Mouse (Mus musculus) liver, adult (tissue): Measurements from ENCODE around the gene Boc.

Experiments used
- GATA4 ChIP-seq: IDR thresholded peaks from 2 replicates; pipeline ENCODE4 v1.6.1; 2014; ENCODE audit warnings: mild to moderate bottlenecking, low read length; ENCODE audit not compliant: insufficient replicate concordance

The Boc gene

DNA sequence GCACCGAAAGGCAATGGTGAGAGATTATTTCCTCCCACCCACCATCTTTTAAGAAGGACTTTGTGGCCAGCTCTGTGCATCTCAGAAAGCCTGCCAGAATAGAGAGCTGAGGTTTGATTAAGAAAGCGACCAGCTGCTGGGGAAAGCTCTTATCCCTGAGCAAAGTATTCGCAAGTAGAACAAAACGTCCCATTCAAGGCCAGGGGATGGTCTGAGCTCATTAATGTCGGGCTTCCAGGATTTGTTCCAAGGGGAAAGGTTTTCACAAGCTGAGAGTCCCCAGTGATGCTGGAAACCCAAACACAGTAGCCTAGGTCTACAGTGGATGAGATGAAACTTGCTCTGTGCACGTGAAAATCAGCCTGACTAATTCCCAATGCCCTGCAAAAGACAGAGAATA lies 64.8 kb downstream of the Boc start:
- TF ChIP-seq GATA4: no peak

DNA sequence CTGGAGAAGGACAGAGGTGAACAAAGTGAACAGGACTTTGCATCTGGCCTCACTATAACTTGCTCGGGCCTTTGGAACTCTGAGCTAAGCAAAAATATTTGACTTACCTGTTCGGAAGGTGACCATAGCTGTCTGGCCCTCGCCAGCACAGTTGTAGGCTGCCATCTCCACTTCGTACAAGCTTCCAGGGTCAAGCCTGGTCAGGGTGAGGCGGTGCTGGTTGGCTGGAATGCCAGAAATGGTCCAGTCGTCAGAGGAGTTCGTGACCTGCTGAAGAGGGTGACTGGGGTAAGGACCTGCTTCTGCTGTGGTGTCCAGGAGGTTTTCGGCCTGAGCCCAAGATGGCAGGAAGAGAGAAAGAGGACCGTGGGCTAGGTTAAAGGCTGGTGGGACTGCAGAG lies 66.0 kb downstream of the Boc start:
- no peak for TF ChIP-seq GATA4

DNA sequence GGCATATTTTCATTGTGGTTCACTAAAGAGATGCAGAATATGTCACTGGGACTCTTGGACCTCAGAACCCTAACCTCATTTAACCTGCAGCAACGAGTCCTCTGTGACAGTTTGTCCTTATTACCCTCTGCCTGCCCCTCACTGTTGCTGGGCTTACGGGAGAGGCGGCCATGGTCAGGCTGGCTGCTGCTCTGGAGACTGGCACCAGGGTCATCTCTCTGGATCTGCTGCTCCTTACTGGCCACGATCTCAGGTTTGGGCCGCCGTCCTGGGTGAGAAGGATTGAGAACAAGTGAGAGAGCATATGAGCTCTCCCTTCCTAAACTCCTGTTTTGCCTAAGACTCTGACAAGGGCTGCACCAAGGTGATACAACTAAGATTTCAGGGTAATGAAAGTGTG lies 66.5 kb downstream of the Boc start:
- no peak for TF ChIP-seq GATA4

DNA sequence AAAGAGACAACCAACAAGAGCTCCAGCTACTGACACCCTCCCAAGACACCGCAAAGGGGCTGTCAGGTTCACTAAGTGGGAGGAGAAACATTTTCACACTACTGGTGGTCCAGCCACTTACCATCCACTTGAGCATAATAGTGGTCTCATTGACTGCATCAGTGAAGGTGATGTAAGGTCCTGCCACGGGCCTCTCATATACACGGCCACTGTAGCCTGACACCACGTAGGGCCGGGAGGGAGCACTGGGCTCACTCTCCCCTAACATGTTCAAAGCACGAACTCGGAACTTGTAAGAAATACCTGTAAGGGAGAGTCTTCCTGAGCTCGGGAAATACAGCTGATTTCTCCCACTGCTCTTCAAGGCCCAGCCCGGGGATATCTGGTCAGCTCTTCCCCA lies 67.6 kb downstream of the Boc start:
- no peak for TF ChIP-seq GATA4

DNA sequence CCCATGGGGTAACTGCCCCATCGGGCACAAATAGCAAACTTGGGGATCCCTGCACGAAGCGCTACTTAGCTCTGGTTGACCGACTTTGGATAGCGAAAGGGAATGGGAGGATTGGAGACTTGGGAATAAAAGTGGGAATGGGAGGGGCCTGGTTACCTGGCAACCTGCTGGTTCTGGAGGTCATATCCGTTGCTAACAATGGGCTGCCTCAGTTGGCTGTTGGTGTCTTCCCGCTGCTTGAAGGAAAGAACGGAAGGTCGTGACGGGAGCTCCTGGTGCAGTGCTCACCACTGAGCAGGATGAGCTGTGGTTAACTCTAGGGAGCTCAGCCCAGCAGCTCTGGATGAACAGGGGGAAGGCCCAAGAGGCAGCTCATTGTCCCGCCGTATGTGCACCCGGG lies 71.5 kb downstream of the Boc start:
- TF ChIP-seq GATA4: no peak

DNA sequence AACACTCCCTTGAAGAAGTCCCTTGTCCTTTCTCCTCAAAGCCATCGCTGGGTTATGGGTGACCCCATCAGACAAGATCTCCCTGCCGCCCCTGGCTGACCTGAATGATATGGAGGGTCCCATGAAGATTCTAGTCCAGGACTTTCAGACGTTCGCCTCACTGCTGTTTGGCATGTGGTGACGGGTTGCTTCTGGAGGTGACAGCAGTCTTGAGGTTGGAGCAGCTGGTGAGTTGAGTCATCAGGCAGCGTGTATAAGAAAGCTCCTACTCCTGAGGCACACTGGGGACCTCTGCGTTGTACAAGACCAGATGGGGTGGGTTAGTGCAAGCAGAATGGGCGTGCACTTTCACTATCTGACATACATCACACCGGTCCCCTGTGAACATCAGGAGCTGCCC lies 72.1 kb downstream of the Boc start:
- no peak for TF ChIP-seq GATA4

DNA sequence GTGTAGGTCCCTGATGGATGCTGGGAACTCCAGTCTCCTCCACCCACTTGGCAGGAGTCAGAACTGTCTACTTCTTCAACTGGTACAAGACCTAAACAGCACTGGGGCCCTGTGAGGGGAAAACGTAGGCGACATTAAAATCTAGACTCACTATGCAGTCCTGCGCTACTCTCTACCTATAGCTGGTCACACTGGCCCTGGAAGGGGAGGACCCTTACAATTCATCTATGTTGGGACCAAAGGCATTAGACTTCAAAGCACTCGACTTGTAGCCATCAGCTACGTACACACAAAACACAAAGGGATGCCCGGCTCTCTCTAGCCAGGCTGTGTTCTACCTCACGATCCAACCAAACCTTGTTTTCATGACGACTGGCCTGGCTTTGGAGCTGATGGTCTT lies 73.0 kb downstream of the Boc start:
- TF ChIP-seq GATA4: no peak

DNA sequence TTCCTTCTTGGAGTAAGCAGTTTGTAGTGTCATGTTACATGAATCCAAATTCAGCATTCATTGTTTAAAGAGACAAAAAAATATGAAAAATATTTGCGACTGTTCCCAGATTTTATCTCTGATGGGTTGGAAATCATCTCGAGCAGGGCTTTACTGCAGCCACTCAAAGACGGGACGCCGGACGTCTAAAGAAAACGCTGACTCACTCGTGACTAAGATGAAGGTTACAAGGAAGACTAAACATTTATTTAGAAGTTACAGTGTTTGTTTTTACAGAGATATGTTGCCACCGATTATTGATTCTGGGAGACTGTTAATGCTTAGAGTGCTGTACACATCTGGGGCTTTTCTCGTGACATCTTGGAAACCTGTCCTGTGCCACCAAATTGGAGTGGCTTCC lies 73.9 kb downstream of the Boc start:
- TF ChIP-seq GATA4: no peak

DNA sequence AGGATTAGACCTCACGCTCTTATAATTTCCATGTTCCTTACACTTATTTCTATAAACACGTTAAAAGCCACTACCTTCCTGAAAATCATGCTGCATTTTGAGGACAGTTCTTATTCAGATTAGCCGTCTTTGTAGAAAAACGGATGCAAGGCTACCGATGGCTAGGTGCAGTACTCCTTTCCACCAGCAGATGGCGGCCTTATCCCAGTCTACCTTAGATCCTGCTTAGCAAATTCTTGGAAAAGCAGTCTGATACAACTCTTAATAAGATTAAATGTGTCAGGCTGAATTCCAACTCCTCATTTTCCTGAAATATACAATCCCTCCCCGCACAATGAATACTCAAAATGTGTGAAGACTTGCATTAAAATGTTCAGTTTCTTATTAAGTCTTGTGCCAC lies 74.6 kb downstream of the Boc start:
- no peak for TF ChIP-seq GATA4

DNA sequence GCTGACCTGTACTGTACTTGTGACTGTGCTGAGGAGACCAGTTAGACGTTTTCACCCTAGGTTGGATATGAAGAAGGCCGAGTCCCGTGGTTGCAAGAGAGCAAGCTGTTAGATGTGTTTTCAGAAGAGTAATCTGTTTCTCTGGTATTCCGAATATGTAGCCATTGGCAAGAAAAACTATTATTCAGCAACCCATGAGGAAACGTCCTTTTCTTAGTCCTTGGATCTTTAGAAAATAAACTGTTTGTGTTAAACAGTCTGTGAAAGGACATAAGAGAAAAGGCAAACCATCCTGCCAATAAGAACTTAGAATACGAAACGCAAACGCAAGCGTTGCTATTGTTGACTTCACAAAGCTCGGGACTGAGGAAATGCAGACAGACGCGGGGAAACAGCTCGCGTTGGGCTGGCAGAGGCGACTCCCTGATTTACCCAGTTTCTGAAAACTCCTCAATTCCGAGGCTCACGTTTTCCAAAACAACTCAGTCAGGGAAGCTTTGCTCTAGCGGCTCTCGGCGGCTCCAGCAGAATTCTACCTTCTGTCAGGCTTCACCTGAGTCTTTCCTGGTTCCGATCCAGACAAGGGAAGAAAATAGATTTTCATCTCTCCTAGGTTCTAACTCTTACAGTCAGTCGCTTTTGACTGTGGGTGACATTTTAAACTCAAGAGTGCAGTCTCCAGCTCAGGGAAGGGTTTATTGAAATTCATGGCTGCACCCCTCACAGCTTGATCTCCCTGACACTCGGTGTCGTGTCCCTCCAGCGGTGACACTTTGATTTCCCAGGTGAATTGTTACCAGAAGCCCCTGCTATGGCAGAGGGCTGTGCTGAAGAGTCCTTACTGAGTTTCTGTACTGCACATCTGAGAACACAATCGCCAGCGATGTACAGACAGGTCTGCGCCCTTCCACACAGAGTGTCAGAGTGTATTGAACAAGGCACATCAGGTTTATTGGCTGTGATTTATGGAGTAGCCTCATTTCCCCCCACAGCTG lies 76.8 kb downstream of the Boc start:
- no peak for TF ChIP-seq GATA4

DNA sequence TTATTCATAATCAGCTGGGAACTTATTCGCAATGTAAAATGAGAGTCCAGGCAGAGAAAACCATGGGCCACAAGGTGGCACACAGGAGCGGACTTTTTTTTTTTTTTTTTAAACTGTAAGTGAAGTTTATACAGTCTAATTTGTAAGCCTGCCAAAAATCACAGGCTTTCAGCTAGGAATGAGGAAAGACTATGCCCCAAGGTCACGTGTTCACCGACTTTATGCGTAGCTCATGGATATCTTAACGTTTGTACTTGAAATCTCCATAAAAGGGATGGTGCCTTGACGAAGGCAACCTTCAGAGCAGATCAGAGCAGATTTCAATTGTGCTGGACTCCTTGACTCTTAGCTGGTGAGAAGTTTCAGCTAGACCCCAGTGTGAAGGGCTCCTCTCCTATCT lies 78.1 kb downstream of the Boc start:
- no peak for TF ChIP-seq GATA4

DNA sequence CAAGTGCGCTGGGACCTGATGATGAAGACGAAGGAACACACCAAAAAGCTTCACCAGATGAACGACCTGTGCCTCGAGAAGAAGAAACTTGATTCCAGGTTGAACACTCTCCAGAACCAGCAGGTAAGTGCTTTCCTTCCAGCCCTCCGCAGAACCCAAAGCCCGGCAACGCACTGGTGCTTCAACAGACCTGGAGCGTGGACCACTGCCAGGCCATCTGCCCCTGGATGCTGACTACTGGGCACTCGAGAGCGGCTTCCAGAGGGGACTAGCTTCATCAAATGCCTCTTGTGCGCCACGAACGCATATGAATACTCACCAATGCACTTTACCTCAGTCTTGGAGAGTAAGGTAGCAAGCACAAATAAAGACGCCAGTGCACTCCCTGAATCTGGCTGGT lies 78.8 kb downstream of the Boc start:
- TF ChIP-seq GATA4: no peak

DNA sequence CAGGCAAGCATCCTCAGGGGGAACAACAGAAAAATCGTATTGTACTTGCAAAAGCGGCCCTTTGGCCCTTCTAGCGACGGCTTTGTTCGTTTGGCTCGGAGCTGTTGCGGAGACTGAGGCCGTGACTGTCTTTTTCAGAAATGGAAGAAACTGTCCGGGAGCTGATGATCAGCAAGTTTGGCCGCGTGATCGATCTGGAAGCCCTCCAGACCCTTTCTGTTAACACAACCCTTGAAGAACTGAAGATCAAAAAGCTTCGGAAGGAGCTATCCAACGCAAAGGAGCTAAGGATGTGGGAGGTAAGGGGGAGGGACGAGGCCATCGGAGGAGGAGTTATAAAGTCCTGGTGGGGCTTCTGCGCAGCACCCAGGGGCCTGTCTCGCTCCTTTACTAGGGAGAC lies 79.9 kb downstream of the Boc start:
- TF ChIP-seq GATA4: no peak

DNA sequence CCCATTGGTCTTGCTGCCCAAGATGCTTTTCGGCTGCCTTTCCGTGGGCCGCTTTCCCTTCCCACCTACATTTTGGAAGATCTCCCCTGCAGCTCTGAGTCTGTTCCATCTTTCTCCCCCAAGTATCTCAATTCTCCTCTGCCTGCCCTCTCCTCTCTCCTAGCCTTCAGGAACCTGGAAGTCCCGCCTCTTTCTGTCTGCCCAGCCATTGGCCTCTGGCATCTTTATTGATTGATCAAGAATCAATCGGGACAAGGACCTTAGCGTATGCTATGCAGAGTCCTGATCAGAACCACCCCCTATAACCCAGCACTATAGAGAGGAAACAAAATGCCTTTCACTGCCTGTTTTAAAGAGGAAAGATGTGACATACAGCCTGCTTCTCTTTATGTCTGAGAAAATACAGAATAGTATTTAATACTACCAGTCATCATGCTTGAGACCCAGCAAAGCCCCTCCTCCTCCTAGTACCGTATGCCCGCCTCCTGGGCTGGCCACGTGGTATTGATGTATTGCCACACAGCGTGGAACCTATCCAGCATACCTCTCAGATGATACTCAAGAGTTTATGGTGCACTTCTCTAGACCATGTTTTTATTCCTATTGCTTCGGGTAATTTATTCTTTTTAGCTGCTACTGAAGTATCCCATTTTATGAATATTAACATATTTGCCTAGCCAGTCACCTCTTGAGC lies 82.9 kb downstream of the Boc start:
- no peak for TF ChIP-seq GATA4

DNA sequence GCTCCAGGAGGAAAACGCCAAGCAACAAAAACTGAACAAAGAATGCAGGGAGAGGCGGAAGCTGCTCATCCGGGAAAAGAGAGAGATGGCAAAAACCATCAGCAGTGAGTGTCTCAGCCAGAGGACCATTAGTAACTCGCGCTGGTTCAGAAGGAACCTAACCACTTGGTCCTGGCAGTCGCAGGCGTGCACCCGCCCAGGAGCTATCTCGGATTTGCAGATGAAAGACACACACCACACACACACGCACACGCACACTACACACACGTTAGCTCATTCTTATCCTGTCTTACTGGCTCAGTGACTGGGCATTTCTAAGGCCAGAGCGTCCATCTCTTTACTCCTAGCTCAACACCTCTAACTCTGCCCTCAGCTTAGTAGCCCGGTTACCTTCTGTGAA lies 83.4 kb downstream of the Boc start:
- TF ChIP-seq GATA4: no peak

DNA sequence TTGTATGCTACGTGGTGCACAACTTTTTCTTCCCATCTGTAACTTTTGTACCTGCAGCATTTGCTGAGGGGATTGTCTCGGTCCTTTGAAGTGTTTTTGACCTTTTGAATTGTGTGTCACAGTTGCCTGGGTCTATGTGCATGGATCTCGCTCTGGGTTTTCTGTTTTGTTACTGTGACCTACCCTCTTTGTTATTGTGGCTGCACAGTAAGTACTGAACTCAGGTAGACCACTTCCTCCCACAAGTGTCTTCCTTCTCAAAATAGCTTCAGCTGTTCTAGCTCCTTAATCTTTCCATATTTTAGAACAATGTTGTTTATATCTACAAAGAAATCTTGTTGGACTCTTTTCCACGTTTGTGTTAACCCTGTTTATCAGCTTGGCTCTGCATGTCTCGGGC lies 97.8 kb downstream of the Boc start:
- TF ChIP-seq GATA4: no peak

DNA sequence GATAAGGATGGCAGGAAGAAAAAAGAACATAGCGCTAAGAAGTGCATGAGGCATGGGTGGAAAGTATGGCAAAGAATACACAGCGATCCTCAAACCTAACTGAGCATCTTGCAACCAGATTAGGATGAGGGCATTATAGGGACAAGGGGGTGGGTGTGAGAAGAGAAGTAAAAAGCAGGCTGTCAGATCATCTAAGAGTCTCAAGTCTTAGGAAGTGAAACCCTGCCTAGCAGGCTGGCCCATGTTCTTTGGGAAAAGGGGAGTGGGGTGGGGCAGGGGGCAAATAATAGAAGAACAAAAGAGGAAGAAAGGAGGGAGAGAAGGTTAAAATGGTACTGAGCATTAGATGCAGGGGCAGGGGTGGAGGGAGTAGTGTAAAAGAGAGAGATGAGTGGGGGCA lies 99.9 kb downstream of the Boc start:
- no peak for TF ChIP-seq GATA4

DNA sequence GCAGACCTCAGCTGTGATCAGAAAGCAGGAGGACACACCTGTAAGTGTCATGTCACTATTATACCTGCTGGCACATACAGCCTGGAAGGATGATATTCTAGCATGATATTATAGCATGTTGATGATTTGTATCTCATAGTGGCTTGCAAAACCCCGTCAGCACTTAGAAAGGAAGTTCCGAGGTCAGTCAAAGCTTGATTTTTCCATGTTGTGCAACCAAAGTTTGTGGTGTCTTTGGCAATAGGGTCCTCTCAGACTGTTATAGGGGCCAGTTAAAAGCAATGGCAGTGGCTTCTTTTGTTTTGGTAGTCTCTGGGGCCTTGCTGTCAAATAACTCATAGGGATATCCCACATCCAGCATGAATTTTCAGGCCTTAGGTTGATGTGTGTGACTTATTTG lies 100.8 kb downstream of the Boc start:
- no peak for TF ChIP-seq GATA4
